Mouse (Mus musculus) left cerebral cortex, postnatal 4 days (tissue): ENCODE results near the gene Agfg2. TPM values are rescaled to one million over a fixed set of nuclear protein-coding genes. Genes with fewer than 3 reads are reported as not detected.
"Not testable (repeated sequence)": the region's sequence is repeated elsewhere in the genome, so short reads cannot be mapped to it uniquely, and the experiment has no call there.

Experiments
- DNase-seq: peaks from one replicate; pipeline ENCODE4 v3.0.0-alpha.2; 2022
- intact Hi-C: fragments of 180-260 bp; cut with DNase I; formaldehyde crosslinking; loops from one replicate; pipeline ENCODE4 v1.15.1; 2025
- total RNA-seq, 2 experiments: library from RNA; stranded (reverse); gene quantifications; 2 replicates each; pipeline ENCODE4 v1.2.3; 2021

Gene Agfg2
- total RNA-seq, 2 experiments from 2014 or later = 23.9 to 24.7 TPM

DNA sequence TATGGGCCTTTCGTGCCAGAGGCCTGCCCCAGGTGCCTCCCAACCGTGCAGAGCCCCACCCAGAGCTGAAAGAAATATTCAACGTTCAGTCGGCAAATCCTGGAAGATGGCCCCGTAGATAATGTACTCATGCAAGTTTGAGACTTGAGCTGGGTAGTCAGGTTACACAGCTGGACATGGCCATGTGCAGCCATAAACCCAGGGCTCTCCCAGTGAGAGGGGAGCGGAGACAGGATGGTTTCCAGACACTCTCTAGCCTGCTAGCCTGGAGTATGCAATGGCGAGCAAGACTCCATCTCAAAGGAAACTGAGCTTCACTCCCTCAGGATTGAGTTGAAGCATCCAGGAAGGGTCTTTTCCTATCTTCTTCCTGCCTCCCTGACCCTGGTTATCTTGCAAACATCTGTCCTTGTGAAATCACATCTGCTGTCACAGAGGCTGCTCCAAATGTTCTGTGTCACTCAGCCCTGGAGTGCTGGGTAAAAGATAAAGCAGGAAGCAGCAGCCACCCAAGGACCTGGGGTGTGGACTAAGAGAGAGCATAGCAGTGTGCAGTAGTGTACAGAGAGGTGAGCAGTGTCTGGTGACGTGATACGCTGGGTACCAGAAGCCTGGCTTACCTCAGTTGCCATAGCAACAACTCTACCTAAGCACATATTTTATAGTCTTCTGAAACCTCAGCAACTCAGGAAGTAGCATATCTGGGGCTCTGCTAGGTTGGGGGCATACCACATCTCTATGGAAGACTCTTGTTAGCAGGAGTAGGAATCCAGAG, 36.5 kb downstream of the Agfg2 start:
- no peak for DNase-seq
- intact Hi-C loops = no loop called here

DNA sequence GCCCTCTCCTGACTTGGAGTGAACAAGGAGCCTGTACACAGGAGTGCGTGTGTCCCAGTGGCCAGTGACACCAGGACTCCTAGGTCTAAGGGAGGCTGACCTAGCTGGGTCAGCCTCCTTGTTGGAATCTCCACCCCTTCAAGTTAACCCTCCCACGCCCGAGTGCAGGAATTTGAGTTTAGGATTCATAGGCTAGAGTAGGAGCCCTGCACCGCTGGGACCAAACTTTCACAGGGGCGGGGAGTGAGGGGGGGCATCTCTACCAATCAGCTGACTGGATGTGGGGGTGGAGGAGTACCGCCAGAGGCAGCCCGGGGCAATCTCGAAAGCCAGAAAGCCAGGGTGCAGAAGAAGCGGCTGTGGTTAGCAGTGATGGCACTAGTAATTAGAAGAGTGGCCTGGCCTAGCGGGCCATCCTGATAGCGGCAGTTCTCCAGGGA, 38.9 kb downstream of the Agfg2 start, which contains the start of gene Irs3:
Gene Irs3 (minus strand): TSS at position 63 of the 440 bp plus-strand sequence.
- intact Hi-C loops = no loop called here
- DNase-seq = no peak

DNA sequence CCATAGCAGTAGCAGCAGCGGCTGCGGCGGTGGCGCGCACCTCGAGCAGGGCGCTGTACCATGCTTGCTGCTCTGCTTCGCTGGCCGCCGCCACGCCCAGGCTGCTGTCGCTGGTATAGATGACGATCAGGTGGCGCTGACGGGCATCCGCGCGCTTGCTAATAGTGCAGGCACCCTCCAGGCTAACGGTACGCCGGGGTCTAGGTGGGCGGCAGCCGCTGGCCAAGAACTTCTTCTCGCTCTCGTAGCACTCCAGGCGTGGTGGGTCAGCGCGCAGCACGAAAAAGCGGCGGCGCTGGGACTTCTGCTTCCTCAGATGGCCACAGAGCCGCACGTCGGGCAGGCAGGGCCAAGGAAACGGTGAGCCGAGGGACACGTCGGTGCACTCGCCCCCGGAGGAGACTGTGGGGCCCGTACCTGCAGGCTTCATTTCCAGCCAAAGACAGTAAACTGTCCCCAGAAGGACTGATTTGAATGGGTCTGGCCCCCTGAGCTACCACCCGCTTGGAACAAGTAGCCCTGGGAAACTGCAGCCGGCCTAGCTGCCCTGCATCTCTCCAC, 39.4 kb downstream of the Agfg2 start:
- intact Hi-C loops = no loop called here
- no peak for DNase-seq

DNA sequence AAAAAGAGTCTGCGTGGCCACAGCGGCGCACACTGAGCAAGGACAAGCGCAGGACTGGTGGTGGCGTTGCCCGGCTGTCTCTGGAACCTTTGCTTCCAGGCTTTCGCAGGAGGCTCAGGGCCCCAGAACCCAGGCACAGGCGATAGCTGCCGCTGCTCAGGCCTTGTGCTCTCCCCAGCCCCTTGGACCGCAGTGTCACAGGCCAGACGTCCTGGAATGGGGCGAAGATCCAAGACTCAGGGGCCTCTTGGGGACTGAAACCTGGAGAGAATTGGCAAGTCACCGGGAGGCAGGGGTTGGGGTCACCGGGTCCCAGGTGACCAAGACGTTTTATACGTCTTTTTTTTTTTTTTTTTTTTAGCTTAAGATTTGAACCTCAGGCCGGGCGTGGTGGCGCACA, 40.0 kb downstream of the Agfg2 start:
- intact Hi-C loops = no loop called here
- no peak for DNase-seq

DNA sequence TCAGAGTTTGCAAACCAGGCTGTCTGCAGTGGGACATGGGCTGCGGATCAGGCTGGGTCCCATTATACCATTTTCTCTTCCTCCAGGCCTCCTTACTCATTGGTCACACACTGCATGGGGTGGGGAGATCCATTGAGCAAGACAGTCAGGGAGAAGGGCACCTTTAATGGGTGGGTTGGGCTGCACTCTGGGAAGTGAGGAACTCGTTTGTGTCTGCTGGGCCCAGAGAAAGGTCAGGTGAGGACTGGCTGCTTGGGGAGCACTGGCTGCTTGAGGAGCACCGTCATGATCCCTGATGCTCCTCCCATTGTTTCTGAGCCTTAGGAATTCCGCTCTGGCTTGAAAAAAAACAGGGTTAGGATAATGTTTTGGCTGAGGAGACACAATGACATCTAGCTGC, 41.6 kb downstream of the Agfg2 start:
- intact Hi-C loops = no loop called here

DNA sequence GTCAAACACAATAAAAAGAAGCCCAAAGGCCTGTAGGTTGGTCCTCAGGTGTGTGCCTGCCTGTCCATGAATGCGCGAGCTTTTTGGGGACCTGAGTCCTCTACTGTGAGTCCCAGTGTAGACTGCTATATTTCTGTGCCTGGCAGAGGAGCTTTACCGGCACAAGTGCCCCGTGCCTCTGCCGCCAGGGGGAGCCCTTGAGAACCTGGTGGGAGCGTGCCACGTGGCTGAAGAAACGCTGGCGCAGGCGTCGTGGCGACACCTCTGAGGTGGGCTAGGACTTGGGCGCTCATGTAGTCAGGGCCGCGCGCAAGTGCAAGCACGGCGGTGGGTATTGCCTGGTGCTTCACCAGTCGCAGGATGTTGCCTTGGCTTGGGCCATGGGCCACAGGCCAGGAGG, 43.5 kb downstream of the Agfg2 start, which contains the start of gene Sap25:
Gene Sap25 (plus strand): TSS at position 281 of the 400 bp plus-strand sequence.
- DNase-seq = no peak
- intact Hi-C loops = no loop called here

More for the DNA sequence above, 41.6 kb downstream of the Agfg2 start:
- no peak for DNase-seq

DNA sequence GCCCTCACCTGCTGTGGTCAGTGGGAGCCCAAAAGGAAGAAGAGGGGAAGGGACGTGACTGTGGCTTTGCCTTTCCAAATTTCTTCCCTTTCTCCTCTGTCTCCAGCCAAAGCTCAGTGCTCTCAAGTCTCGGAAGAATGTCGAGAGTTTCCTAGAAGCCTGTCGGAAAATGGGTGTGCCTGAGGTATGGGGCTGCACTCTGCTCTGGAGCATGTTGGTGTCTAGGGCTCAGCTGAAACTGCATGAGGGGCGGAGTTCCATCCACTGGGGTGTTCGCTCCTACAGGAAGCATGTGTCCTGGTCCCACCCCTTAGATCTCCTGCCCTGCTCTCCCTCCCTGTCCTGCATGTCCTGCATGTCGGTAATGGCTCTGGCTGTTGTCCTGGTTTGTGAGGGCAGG, 45.1 kb downstream of the Agfg2 start:
- intact Hi-C loops = no loop called here

DNA sequence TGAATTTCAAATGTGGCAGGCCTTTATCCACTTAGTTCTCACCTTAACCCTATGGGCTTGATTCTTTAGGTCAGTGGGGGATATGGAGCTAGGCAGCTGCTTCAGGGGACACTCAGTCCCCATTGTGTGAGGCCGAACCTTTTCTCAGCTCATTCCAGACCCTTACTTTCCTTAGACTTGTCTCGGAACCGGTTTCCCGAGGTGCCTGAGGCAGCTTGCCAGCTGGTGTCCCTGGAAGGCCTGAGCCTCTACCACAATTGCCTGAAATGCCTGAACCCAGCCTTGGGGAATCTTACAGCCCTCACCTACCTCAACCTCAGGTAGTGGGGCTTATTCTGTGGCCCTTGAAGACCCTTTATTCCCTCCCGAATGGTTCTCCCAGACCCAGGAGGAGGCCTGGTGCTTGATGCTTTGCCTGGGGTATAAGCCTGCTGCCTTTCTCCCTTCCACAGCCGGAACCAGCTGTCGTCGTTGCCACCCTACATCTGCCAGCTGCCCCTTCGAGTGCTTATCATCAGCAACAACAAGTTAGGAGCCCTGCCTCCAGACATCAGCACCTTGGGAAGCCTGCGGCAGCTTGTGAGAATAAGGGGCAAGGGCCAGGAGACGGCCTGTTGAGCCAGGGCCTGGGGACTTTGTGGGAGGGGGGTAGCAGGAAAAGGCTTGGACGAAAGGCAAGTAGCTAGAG, 51.0 kb downstream of the Agfg2 start:
- no peak for DNase-seq
- intact Hi-C loops = no loop called here

More for the DNA sequence above, 45.1 kb downstream of the Agfg2 start:
- no peak for DNase-seq

DNA sequence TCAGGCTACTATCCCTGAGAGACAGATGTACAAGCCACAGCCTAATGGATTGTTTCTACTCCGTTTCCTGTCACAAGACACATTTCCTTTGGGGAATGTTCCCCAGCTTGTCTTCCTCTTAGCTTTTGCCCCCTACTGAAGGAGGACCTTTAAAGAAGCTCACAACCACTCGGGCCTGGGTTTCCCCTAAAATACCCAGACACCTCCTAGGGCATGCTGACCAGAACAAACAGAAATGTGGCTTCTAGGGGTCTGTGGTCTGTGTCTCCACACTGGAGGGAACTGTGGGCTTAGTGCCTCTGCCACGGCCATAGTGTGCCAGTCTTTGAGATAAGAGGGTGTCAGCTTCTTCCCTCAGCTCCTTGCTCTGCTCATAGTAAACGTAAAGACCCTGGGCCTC, 52.9 kb downstream of the Agfg2 start:
- intact Hi-C loops = no loop called here
- no peak for DNase-seq

DNA sequence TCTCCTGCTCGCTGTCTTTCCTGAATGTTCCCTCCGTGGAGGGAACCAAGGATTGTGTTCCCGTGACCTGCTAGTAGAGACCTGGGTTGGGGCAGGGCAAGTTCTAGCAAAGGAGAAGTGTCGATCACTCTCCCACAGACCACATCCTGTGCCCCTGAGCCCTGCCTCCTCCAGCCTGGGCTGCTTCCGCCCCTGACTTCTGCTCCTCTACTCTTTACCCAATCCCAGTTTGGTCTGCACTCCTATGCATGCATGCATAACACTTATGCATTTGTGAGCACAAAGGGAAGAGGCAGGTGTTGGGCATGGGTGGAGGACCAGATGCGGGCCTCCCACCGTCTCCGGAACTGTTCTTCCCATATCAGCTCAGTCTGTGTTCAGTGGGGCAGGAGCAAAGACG, 53.4 kb downstream of the Agfg2 start:
- DNase-seq = no peak
- intact Hi-C loops = no loop called here

DNA sequence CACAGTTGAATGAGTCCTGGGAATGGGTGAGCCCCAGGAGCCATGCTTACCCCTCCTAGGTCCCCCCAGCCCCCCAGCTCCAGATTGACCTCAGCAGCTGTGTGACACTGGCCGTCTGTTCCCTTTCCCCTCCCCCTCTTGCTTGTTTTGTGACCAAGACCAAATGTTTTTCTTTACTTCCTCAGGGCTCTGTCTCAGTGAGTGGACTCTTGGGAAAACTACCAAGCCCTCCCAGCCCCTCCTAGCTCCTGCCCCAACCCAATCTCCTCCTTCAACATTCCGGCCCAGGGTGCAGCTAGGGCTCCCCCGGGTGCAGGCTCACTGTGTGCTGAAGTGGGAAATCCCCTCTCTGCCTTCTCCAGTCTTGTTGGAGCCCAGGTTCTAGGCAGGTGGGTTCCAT, 53.9 kb downstream of the Agfg2 start:
- DNase-seq = no peak
- intact Hi-C loops = no loop called here

DNA sequence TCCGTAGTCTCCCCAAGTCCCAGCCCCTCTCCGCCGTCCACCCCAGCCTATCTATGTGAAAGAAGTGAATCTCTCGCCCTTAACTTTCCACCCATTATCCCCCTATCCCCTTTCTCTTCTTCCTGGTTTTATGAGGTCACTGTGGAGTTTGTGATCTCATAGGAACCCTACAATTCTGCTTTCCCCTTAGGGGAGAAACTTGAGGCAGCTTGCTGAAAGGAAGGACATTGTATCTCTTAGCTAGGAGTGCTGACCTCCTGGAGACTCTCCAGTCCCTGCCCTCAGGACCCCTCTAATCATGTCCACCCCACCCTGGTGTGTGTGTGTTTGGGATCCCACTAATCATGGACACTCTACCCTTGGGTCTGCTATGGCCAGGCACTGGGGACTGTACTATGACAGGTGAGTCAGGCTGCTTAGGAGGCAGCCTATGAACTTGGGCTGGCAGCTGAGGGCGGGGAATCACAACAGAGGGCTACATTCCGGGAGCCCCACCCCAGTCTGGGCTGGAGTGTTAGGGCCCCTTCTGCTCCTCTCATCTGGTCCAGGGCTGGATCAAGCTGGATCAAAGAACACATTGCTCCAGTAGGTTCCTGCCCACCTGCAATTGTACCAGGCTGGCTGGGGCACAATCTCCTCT, 54.5 kb downstream of the Agfg2 start:
- DNase-seq = no peak
- intact Hi-C loops = no loop called here

DNA sequence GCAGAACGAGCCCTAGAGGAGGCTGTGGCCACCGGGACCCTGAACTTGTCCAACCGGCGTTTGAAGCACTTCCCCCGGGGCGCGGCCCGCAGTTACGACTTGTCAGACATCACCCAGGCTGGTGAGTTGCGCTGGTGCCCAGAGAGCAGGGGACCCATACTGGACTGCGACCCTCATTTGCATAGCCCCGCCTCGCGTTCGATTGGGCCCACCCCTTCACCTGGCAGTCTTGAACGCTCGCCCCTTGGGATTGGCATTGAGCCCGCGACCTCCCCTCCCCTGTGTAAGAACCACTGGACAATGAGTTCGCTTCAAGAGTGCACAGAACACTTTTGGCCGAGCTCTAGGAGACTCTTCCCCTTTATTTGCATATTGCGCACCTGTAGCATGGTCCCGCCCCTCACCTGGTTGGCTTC, 55.2 kb downstream of the Agfg2 start:
- no peak for DNase-seq
- intact Hi-C loops = no loop called here

DNA sequence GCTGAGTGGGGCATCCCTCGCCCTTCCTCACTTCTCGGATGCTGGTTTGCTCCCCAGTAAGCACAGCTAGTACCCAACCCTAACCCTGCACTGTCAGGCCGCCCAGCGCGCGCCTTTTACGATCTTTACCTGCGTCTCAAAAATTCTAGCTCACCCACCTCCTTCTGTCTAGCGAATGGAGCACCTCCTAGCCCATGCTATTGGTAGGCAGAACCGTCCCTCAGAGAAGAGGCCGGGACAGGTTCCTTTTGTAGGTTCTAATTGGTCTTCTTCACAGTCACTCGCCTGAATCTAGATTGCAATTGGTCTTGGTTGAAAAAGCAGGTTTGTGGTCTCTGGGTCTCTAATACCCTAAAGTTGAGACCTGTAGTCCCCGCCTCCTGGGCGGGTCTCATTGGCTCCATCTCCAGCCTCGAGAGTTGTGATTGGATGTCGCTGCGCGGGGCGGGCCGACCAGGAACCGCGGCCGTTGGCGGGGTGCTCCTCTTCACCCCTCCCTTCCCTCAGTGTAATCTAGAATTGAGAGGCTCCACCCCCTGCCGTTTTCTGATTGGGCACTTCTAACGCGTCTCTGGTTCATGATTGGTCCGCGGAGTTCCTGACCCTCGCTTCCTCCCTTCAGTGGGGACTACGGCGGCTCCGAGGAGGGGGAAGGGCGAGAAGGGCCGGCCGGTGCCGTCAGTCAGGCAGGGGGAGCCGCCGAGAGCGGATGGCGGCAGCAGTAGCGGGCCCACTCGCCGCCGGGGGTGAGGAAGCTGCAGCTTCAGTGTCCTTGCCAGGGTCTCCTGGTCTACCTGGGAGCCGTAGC, 55.8 kb downstream of the Agfg2 start, which contains the start of the genes Fbxo24, Lrch4 and Gm20605:
Gene Fbxo24 (minus strand): TSS at position 505 of the 808 bp plus-strand sequence.
Gene Lrch4 (plus strand): TSS at position 624 of the 808 bp plus-strand sequence.
Gene Gm20605 (plus strand): TSS at position 678 of the 808 bp plus-strand sequence.
- DNase-seq = peak; percentile 100
- intact Hi-C loops = no loop called here

DNA sequence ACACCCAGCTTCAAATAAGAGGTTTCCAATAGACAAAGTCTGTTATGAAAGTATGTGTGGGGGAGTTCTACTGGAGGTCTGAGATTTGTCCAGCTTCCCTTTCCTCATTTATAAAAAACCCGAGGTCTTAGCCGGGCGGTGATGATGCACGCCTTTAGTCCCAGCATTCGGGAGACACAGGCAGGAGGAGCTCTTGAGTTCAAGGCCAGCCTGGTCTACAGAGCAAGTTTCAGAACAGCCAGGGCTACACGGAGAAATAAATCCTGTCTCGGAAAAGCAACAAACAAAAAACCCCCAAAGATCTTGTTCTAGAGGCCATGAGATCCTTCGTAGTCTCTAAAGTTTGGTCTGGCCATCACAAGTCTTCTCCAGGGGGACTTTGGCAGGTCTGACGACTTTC, 56.5 kb downstream of the Agfg2 start:
- intact Hi-C loops = no loop called here
- DNase-seq = no peak

DNA sequence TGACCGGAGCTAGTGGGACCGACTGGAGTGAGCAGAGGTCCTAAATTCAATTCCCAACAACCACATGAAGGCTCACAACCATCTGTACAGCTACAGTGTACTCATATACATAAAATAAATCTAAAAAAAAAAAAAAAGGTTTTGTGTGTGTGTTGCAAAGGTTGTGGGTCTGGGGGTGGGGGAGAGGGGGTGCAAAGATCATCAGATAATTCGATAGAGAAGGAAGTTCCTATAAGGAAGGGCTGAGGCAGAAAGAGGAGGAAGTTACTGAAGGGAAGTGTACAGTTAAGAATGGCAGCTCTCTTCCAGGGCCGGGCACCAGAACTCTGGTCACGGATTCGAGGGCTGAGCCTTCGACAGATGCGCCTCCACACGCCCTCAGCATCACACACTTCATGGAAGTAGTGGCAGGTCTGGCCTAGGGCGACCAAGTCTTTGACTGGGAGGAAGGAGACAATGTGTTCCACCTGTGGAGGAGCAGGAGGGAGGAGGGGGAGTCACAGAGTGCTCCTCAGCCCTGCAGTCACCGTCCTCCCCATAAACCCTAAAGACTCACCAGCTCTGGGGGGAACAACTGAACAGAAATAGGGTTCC, 60.5 kb downstream of the Agfg2 start:
- intact Hi-C loops = no loop called here
- no peak for DNase-seq

DNA sequence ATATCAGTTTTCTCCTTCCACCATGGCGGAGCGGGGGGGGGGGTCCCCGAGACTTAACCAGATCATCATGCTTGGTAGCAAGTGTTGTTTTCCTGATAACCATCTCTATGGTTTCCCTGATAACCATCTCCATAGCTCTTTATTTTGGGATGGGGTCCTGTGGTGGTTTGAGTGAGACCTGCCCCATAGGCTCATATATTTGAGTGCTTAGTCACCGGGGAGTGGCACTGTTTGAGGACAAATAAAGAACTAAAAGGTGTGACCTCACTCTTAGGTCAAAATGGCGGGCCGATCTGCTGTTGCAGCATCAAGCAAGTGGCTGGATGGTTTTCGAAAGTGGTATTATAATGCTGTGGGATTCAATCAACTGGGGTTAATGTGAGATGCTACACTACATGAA, 69.2 kb downstream of the Agfg2 start:
- intact Hi-C loops = no loop called here
- no peak for DNase-seq

DNA sequence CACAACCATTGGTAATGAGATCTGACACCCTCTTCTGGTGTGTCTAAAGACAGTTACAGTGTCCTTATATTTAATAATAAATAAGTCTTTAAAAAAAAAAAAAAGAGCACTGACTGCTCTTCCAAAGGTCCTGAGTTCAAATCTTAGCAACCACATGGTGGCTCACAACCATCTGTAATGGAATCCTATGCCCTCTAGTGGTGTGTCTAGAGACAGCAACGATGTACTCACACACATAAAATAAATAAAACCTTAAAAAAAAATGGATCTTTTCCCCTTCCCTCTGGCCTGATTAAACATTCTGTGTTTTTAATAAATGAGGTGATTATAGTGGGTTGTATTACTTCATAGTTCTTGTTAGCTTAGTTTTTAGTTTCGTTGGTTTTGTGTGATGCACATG, 69.6 kb downstream of the Agfg2 start:
- intact Hi-C loops, DNase-seq: not testable (repeated sequence)

DNA sequence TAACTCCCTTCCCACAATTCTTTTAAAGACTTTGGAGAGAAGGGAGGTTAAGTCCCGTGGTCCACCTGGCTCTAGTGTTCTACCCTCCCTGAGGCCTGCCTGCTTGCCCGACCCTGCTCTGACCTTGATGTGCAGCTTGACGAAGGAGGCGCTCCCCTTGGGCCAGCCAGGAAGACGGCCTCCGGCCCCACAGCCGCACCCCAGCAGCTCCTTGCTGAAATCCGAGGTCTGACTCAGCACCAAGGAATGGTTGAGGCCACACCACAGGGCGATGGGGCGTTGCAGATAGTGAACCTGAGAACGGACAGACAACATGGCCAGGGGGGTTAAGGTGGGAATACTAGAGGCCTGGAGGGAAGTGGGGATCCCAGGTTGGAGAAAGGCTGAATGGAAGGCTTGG, 71.0 kb downstream of the Agfg2 start, which contains the start of gene Pcolce:
Gene Pcolce (minus strand): TSS at position 235 of the 400 bp plus-strand sequence.
- intact Hi-C loops = no loop called here
- no peak for DNase-seq

DNA sequence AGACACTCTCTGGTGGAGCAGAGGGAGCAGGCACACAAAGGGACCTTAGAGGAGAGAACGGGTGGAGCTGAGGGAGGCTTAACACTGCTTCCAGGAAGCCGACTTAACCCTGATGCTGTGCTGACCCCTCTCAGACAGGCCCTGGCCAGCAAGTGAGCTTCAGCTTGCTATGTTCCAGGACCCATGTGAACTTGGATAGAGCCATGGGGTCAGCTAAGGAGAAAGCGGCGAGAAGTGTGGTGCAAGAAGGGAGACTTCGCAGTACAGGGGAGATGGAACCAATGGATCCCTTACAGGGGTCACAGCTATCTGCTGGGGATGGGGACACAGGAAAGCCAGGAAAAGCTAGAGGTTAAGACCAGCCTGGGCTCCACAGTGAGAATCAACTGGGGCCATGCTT, 71.5 kb downstream of the Agfg2 start:
- no peak for DNase-seq
- intact Hi-C loops = no loop called here
